Mouse (Mus musculus) thymus, adult 2 months (tissue): ENCODE measurements around the gene Rflnb.

ENCODE experiments used
- CTCF ChIP-seq: fragments of 200-500 bp; IDR thresholded peaks from 2 replicates; pipeline ENCODE4 v1.5.1; 2012; ENCODE audit warnings: mild to moderate bottlenecking, control low read depth, low read length, moderate library complexity, borderline replicate concordance; ENCODE audit not compliant: control insufficient read depth, poor library complexity, insufficient read depth; ENCODE audit errors: extremely low read depth
- POLR2A ChIP-seq: fragments of 200-500 bp; IDR thresholded peaks from 2 replicates; pipeline ENCODE4 v1.6.1; 2012; ENCODE audit warnings: mild to moderate bottlenecking, low read length, control low read depth, moderate library complexity; ENCODE audit not compliant: control insufficient read depth, poor library complexity, insufficient read depth; ENCODE audit errors: extremely low read depth

- TF ChIP-seq CTCF (no peak), POLR2A (no peak)
These were observed 7.7 kb downstream of the Rflnb start for GRCm38 (mm10) chr11:76019879-76020278.
